Mouse (Mus musculus) cortical plate, adult 2 months (tissue): ENCODE measurements around the gene Igsf9. TPM values are rescaled to one million over a fixed set of nuclear protein-coding genes. Genes with fewer than 3 reads are reported as not detected.

Experiments used
- H3K27ac ChIP-seq: fragments of 200-500 bp; 2 replicates; pipeline ENCODE4 v1.5.1; 2012; ENCODE audit warnings: low read length, control low read depth, inconsistent platforms; ENCODE audit not compliant: insufficient read depth
- H3K4me1 ChIP-seq: fragments of 200-500 bp; 2 replicates; pipeline ENCODE4 v1.6.1; 2011; ENCODE audit warnings: low read length; ENCODE audit not compliant: control insufficient read depth, insufficient read depth
- H3K4me3 ChIP-seq: fragments of 200-500 bp; 2 replicates; pipeline ENCODE4 v1.5.1; 2011; ENCODE audit warnings: mild to moderate bottlenecking, low read length, control low read depth; ENCODE audit not compliant: insufficient read depth
- CTCF ChIP-seq: fragments of 200-500 bp; IDR thresholded peaks from 2 replicates; pipeline ENCODE4 v1.5.1; 2011; ENCODE audit warnings: mild to moderate bottlenecking, control low read depth, low read length; ENCODE audit not compliant: insufficient read depth; ENCODE audit errors: extremely low read depth
- POLR2A ChIP-seq: fragments of 200-500 bp; IDR thresholded peaks from 2 replicates; pipeline ENCODE4 v1.6.1; 2011; ENCODE audit warnings: mild to moderate bottlenecking, low read length, control low read depth; ENCODE audit not compliant: insufficient read depth; ENCODE audit errors: extremely low read depth
- polyA plus RNA-seq: library from polyadenylated mRNA; depleted of rRNA; stranded (reverse); fragments of >200 nt; gene quantifications from 2 replicates; pipeline ENCODE4 v1.2.3, GENCODE M21; 2012

Igsf9 gene
- polyA plus RNA-seq, 1 experiment = 15.6 TPM

DNA sequence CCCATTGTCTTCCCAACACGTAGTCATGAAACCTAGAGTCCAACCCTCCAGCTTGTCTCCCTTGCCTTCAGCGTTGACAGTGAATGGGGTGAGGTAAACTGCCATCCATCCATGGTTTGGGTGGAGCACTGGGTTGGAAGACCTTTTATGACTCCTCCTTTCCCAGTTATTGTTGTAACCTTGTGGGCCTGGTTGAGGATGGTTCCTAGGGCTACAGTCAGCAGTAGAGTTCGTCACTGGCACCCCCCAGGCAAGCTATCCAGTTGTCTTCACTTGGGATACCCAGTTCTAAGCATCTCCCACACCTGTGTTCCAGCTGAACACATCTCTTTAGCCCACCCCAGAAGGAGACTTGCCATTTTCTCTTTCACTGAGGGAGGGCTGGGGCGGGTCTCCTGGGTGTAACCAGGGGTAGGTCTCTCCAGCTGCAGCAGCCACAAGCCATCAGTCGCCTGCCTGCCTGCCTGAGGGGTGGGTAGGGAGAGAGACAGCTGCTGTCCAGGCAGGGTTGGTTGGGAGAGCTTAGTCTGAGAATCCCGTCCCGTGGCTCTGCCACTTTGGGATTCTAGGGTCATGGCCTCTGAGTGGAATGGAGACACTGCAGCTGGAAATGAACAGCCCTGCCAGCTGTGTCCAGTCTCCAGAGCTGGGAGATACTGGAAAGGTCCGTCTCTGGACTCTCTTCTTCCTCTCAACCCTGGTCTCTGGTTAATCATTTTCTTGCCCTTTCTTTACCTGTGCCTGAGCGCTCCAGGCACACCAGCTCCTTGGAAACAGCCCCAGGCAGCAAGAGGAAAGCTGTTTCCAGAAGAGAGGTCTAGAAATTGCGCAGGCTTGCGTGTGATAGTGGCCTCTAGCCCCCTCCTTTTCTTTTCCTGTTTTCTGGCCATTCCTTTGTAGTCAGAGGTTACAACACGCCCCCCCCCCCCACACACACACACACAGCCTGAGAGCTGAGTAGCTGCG, 20.8 kb downstream of the Igsf9 start:
- Histone ChIP-seq H3K4me3 (no peak overlapping the region), H3K4me1 (no peaks in the 10 kb centered on the region), H3K27ac (no peak overlapping the region)
- no peak for TF ChIP-seq POLR2A

- H3K27ac ChIP-seq = no peak overlapping the region
- TF ChIP-seq CTCF (no peak), POLR2A (no peak)
Observed at GRCm38 (mm10) chr1:172503111-172503997, 21.8 kb downstream of the Igsf9 start.

DNA sequence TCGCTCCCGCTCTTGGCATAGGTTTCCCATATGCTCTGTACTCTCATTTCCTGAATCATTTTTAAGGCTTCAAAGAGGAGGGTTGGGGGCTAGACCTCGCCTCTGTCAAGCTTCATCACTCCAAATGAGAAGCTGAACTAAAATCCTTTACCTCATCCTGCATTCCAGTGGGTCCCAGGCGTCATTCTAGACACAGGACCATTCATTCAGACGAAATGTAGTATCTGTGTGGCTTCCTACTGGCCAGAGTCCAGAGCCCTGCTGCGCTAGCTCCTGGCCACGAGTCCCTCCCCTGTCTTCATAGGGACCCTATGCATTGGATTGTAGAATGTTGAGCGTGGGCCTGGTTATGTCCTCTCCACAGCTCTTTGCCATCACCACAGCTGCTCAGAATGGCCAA, 23.2 kb downstream of the Igsf9 start:
- Histone ChIP-seq H3K4me1 (no peaks in the 10 kb centered on the region), H3K27ac (no peak overlapping the region), H3K4me3 (no peak overlapping the region)
- TF ChIP-seq POLR2A (no peak), CTCF (no peak)

More at GRCm38 (mm10) chr1:172503111-172503997, 21.8 kb downstream of the Igsf9 start:
- Histone ChIP-seq H3K4me3 (no peak overlapping the region), H3K4me1 (no peaks in the 10 kb centered on the region)

GRCm38 (mm10) chr1:172507001-172507400, 25.4 kb downstream of the Igsf9 start:
- Histone ChIP-seq H3K4me3 (no peak overlapping the region), H3K4me1 (no peaks in the 10 kb centered on the region), H3K27ac (no peak overlapping the region)
- no peak for TF ChIP-seq CTCF
- no peak for TF ChIP-seq POLR2A

- Histone ChIP-seq H3K4me3 (no peak overlapping the region), H3K27ac (no peak overlapping the region), H3K4me1 (no peaks in the 10 kb centered on the region)
- TF ChIP-seq CTCF (no peak), POLR2A (no peak)
Observed at GRCm38 (mm10) chr1:172507701-172508100, 26.1 kb downstream of the Igsf9 start.

DNA sequence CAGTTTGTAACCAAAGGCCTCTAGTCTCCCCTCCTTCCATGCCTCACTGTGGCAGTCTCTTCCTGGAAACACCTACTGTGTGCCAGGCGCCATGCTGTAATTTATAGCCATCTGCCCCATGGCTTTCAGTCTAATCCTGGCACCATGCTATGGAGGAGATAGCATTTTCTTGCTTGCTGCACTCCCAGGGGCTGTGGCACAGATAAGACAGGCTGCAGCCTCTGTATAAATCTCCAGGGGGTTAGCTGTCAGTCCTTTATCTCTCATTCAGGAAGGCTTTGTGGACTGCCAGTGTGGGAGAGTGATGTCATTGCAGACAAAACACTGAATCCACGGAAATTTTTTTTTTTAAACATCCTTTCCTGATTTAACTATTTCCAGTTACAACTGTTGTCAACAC, 26.6 kb downstream of the Igsf9 start:
- Histone ChIP-seq H3K27ac (no peak overlapping the region), H3K4me3 (no peak overlapping the region), H3K4me1 (no peaks in the 10 kb centered on the region)
- TF ChIP-seq POLR2A (no peak), CTCF (no peak)

GRCm38 (mm10) chr1:172509235-172509634, 27.6 kb downstream of the Igsf9 start:
- no peaks in the 10 kb centered on the region for H3K4me1 ChIP-seq
- no peak overlapping the region for H3K4me3 ChIP-seq
- no peak for TF ChIP-seq POLR2A
- no peak for TF ChIP-seq CTCF
- H3K27ac ChIP-seq = no peak overlapping the region

DNA sequence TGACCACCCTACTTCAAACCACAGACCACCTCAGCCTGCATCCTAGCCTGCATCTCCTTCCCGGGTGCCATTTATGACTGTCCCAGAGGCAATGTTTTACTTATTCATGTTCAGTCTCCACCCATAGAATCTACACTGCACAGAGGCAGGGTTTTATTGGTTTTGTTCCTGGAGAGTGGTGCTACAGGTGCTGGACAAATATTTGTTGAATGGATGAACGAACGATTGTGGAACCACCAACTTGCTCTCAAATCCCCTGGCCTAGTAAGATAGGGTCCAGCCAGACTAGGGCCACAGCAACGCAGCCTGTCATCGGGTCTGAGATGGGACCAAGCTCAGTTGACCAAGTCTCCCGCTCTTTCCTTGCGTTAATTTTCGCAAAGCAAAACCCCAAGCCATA, 28.4 kb downstream of the Igsf9 start:
- no peak overlapping the region for H3K27ac ChIP-seq
- no peak overlapping the region for H3K4me3 ChIP-seq
- H3K4me1 ChIP-seq = no peaks in the 10 kb centered on the region
- TF ChIP-seq CTCF (no peak), POLR2A (no peak)

DNA sequence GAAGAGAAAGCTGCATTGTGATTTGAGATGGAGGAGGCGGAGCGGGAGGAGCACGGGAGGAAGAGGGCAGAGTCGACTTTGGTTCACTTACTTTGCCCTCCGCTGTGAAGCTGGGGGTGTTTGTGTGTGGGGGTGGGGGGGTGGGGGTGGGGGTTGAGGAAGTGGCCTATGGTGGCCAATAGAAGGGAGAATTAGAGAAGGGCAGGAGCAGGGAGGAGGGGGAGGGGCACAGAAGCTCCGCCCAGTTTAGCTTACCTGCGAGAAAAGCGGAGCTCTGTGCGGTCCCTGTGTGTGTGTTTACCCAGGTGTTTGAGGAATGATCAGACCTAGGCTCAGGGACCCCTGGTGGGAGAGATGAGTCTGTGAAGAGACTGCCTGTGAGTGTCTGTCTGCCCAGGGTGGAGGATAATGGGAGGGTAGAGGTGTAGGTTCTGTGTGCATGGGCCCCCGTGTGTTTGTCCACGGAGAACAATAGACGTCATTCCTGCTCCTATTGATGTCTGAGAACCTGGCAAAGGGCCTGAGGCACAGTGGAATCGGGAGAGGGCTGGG, 28.9 kb downstream of the Igsf9 start:
- Histone ChIP-seq H3K4me1 (no peaks in the 10 kb centered on the region), H3K27ac (no peak overlapping the region), H3K4me3 (no peak overlapping the region)
- TF ChIP-seq POLR2A (no peak), CTCF (no peak)
